Mouse (Mus musculus): ENCODE results near the gene Muc20. TPM values are rescaled to one million over a fixed set of nuclear protein-coding genes. Genes with fewer than 3 reads are reported as not detected.

Gene Muc20
- polyA plus RNA-seq, 1 experiment = 8.6 TPM

DNA sequence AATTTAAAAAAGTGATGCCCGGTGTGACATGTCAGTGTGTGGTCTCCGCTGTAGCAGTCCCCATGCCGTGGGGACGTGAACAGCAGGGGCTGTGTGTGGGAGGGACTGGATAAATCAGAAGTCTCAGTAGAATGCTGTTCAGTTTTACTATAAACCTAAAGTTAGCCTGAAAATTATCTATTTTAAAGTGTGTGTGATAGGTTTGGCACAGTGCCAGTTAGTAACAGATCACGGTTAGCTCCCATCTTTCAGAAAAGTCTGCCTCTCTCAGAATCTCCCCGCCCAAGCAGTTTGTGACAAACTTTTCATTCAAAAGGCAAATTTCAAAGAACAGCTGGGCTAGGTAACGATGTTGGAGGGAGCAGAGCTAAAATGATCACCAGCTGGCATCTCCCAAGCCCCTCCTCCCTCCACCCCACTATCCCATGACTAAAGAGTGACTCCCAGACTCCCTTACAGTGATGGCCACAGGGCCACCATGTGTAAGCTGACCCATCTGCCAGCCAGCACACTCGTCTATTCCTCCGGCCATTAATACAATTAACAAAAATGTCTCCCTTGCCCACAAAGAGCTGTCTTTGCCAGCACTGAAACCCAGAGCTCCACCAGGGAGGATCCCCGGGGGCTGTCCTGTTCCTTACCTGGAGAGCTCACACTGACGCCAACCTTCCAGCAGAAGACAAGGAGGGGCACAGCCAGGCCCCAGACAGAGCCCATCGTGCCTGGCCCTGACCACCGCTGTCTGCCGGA, 384 bp downstream of the Muc20 start:
- no peak for DNase-seq (ENCODE audit: low read depth)

DNA sequence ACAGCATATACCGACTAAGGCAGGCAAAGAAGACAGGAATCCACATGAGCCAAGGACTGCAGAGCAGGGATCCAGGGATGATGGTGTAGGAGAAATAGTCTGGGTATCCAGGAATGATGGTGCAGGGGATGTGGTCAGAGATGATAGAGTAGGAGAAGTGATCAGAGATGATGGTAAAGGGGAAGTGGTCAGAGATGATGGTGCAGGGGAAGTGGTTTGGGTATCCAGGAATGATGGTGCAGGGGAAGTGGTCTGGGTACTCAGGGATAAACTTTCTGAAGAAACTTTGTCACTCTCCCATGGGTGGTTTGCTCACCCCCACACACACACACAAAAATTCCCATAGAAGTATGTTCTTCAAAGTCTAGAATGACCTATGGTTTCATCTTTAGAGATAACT, 2.1 kb downstream of the Muc20 start:
- no peak for DNase-seq (ENCODE audit: low read depth)

DNA sequence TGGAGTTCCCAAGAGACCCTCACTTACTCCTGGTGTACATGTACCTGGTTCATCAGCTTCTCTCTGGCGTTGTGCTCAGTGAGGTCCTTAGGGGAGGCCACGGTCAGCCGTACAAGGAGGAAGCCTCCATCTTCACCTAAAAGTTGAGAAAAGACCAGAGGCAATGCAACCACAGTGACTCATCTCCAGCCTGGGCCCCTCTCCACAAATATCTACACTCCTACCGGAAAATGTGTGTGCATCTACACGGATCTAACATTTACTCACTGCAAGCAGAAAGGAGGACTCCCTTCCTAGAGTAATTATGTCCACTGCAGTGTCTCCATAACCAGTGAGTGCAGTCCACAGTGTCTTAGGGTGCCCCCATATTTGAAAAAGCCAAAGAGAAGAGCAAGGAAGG, 7.2 kb downstream of the Muc20 start:
- no peak for DNase-seq (ENCODE audit: low read depth)

DNA sequence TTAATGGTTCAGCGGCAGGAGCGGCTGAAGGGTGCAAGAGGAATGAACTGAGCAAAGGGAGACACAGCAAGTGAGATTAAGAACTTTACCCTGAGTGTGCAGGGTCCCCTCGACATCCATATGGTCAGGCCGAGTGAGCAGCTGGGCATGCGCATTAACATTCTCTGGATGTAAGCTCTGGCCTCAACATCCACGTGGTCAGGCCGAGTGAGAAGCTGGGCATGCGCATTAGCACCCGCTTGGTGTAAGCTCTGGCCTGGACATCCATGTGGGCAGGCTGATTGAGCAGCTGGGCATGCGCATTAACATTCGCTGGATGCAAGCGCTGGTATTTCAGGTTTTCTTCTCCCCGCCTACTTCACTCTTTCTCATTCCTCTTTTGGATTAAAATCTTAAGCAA, 12.4 kb downstream of the Muc20 start:
- DNase-seq (ENCODE audit: low read depth) = no peak

DNA sequence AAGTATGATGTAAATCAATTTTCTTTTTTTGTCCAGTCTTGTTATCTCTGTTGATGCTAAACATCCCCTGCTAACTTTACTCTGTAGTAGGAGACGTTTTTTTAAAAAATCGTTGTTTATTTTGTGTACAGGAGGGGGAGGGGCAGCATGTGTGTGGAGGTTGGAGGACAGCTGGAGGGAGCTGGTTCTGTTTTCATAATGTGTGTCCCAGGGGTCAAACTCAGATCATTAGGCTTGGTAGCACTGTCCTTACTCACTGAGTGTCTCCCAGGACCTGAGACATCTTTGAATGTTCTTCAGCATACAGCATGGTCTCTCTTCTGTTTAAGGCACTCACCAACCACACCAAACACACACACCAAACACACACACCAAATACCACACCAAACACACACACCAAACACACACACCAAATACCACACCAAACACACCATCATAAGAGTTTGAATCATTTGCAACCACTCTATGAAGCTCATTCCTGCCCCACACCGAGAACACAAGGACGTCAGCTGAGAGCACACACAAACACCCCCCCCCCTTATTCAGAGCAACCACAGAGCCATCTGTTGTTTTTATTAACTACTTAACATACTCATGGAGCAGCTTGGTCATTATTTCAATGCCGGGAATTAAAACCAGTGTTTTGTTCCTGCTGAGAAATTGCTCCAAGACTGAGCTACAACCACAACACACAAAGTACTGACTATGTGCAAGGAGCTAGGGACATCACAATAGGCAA, 13.7 kb downstream of the Muc20 start:
- no peak for DNase-seq (ENCODE audit: low read depth)

DNA sequence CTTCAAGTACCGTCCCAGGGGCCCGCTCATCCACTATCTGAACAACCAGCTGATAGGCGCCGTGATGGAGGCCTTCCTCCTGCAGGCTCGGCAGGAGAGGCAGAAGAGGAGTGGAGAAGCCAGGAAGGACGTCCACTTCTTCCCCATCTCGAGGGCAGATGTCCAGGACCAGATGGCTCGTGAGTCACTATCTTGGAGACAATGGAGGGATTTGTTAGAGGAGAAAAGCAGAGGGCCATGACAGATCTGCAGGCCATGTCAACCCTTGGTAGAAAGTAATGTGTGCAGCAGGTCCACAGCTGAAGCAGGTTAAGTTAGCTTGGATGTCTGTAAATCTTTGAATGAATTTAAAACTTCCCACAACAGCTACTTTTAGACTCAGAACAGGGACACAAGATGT, 18.3 kb downstream of the Muc20 start:
- no peak for DNase-seq (ENCODE audit: low read depth)

DNA sequence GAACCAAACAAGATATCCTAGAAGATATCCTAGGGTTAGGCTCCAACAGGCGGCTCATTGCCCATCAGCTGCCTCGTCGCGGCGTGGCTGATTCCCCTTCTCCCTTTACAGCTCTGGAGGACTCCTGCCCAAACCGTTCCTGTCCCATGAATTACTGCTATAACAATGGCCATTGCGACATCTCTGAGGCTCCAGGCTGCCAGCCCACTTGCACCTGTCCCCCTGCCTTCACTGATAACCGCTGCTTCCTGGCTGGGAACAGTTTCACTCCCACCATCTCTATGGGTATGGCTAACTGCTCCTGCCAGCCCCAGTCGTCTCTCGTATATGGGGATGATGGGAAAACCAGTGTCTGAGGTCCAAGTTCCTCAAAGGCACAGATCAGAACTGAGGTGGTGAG, 20.6 kb downstream of the Muc20 start:
- no peak for DNase-seq (ENCODE audit: low read depth)

DNA sequence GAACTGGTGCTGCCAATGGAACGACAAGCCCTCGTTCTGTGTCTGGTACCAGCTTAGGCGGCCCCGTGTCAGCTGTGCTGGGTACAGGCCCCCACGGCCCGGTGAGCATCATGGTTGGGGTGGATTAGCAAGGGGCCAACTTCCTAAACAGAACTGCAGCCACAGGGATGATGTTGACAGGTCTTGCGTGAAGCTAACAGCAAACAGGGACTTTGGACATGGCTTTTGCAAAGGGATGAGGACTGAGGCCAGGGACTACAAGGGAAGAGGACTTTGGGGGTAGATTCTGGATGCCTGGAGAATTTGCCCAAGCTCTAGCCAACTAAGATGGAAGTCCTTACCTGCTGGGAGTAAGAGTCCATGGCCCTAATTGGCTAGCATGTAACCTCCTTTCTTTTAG, 30.3 kb downstream of the Muc20 start:
- DNase-seq (ENCODE audit: low read depth) = no peak

DNA sequence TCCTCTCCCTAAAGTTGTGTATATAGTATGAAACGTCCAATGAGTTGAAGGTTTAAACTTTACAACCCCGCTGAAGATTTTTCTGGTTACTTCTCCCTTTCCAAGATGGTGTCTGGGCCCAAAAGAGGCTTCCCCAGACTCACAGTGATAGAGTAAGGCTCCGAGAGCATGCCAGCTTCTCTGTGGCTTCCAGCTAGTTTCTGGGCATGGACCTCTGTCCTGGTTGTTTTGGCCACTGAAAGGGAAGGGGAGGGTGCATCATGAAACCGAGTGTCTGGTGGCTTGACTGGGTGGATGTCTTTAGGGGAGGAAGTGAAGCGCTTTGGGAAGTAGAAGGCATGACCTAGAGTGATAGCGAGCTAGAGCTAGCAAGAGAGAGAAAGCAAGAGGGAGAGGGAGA, 32.3 kb downstream of the Muc20 start:
- DNase-seq (ENCODE audit: low read depth) = no peak

DNA sequence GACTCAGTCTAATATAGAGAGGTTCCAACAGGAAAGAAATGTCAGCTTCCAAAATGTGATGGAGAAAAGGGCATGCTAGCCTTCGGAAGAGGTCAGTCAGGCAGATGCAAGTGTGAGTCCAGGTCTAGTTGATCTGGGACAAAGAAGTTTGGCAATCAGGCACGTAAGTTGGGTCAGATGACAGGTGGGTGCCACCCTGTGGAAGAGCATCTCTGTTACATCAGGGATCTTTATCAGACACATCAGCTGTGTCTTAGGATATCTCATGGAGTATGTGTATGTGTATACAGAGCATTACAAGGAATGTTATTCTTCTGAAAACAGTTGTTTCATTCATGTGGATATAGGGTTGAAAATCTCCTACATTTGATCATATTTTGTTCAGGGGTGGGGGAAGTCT, 32.7 kb downstream of the Muc20 start:
- no peak for DNase-seq (ENCODE audit: low read depth)

DNA sequence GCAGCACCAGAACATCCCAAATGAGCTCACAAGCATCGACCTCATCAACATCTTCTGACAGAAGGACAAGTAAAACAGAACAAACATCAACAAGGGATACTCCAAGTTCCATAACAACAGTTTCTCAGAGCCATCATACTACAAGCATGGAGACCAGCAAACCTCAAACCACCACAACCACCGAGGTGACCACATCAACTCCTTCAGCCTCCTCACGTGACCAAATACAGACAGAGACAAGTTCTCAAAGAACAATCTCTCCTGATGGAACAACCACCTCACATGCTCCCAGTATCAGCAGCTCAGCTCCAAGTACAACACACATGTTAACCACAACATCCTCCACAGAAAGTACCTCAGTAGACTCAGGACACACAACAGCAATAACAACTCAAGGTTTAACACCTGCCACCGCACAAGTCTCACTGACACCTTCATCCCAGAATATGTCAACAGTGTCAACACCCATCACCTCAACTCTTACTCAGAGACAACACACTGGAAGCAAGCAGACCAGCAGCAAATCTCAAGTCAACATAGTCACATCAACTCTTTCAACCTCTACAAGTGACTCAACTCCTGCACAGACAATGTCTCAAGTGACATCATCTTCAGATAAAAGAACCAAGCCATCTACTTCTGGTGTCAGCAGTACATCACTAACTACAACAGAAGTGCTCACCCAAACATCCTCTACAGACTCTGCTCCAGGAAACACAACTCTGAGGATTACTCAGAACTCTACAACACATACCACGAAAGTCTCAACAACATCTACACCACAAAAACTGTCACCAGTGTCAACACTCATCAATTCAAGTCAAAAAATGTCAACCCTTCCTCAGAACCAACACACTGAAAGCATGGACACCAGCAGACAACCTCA, 46.8 kb downstream of the Muc20 start:
- DNase-seq (ENCODE audit: low read depth) = no peak

DNA sequence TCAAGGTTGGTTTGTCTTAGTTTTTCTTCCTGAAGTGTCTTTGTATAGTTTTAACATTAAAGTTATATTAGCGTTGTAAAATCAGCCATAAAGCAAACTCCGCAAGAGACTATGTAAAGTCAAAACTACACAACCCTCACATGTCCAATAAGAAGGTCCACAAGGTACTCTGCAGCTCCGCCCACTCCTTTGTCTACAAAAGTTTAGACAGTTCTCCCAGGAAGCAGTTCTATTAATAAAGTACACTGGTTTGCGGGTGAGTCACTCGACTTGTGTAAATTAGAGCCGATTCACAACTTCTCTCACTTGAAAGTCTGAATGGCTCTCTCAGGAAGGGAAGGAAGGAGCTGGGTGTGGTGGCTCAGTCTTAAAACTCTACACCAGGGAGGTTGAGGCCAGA, 51.4 kb downstream of the Muc20 start:
- no peak for DNase-seq (ENCODE audit: low read depth)

DNA sequence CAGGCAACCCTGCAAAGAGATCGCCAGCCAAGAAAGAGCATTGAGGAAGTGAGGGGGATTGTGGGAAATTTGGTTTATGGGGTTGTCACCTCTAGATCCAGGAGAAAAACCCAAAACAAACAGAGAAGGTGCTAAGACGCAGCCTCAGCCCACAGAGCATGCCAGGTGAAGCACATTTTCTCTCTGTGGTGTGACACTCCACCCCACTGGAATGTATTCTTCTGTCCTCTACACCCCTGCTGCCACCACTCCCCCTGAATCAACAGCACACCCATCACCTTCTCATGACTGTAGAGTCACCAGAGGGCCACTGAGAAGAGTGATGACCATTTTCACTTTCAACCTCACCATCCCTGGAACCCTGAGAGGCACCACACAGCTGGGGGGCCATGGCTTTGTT, 54.5 kb downstream of the Muc20 start:
- no peak for DNase-seq (ENCODE audit: low read depth)

DNA sequence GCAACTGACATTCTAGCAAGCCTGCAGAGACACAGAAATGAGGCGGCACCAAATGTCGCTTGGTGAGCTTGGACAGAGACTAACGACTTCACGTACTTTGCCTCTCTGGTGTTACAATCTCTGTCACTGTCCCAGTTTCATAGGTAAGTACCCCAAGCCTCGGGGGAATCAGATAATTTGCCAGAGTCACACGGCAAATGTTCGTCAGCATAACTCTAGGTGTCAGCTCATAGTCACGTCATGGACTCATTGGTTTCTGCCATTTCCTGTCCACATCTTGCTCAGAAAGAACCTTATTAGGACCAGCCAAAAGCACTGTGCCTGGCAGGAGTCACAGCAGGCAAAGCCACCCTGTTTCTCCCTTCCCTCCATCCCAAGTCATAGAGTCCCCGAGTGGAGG, 55.9 kb downstream of the Muc20 start:
- no peak for DNase-seq (ENCODE audit: low read depth)

DNA sequence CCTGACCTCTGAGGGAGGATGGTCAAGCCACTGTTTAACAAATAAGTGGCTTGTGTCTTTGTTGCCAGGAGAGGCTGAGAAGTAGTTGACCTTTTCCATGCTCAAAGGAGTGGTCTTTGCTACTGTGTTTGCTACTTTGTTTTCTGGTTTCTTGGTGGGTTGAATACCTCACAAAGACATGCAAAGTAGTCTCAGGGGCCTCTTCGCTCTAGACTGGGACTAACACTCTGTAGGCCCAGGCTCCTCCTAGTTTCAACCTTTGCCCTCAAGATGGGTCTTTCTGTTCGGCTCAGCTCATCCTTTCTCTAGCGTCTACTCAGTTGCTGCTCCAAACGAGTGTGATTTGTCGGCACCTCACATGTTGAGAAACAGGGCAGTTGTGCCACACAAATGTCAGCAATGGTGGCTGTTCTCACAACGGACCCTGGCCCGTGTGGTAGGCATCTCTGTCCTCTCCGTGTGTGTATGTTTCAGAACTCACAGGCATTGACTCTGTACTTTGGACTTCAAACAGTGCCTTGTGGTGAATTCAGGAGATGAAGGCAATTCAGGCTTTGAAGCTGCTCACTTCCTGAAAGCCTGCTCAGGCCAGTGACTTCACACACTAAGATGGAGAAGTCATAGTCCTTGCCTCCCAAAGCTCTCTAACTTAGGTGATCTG, 57.1 kb downstream of the Muc20 start:
- DNase-seq (ENCODE audit: low read depth) = no peak

DNA sequence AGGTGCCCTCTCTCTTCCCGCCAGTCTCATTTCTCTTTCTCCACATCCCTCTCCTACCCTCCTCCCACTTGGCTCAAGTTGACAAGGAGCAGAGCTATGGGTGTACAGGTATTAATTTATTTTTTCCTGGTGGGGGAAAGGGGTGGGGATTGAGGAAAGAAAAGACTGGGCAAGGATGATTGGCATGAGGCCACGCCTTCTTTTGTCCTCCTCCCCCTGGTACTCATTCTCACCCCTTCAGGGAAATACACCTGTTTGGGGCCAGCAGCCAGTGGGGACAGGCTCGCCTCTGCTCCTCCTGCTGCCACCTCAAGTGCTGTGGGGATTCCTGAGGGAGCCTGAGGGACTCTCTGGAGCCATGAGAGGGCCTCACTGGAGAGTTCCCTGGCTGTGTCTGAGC, 61.2 kb downstream of the Muc20 start:
- DNase-seq (ENCODE audit: low read depth) = no peak

DNA sequence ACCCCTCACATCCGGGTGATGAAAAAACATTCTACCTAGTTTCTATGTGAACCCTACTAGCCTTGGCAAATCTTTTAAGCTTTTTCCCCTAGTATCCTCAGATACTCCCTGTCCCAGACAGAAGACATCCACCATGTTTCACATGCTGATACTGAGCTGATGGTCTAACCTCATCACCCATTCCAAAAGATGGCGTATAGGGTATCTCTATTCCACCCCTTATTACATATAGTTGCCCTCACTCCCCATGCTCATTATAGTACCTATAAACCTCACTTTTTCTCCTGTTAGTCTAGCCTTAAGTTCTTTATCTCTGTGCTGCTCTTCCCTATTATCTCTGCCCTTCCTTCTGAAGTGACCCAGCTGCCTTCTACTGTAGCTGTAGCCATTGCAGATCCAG, 61.6 kb downstream of the Muc20 start, which contains the start of gene Muc4:
Gene Muc4 (plus strand): TSS at position 301 of the 400 bp plus-strand sequence.
- DNase-seq (ENCODE audit: low read depth) = no peak

DNA sequence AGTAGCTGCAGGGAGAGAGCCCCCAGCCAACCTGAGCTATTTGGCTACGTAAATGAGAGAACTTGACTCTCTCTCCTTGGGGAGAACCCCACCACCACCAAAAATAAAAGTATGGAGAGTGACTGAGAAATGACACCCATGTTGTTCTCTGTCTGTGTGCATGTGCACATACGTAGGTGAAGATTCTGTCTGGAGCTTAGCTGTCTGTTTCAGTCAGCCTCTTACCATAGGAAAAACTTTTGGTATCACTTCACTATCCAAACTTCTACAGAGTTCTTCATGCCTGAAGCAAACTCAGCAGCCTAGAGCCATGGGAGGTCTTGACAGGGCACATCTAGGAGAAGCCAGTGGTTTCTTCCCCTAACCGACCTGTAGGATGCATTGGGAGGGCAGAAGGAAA, 64.0 kb downstream of the Muc20 start:
- no peak for DNase-seq (ENCODE audit: low read depth)

DNA sequence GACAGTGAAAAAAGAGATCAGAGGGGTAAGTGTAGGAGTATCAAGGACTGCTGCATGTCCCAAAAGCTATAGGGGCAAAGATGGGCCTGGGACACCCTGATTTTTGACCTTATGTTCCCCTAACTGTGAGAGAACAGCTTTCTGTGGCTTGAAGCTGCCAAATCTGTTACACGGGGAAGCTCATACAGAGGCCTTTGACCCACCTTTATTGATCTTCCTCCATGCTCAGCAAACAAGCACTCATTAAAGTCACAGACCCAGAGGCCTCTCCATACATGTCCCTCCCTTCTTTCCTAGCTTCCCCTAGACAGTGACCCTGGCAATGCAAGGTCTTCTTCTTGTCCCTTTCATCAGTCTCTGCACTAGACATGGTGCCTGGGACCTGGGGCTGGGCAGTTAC, 68.5 kb downstream of the Muc20 start:
- DNase-seq (ENCODE audit: low read depth) = no peak

DNA sequence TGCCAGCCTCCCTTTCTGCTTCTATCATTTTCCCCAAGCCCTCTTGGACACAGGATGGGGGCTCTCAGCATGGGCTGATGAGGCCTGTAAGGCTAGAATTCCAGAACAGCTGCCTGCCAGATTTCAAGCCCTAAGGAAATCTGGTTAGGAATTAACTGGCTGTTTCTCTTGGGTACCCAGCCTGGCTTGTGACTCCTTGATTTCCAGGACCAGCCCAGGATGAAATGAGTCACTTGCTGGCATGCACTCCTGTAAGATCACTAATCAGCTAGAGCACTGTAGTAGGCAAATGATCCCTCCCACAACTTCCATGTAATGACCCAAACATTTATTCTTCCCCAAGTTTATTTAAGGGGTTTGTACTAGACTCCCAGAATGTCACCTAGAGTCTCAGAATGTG, 69.0 kb downstream of the Muc20 start:
- no peak for DNase-seq (ENCODE audit: low read depth)

Data from gonadal fat pad, adult 2 months (tissue).